Mouse (Mus musculus): ENCODE measurements around the gene 2210016L21Rik.

2210016L21Rik gene

GRCm38 (mm10) chr5:114942766-114943130 is 790 bp downstream of the 2210016L21Rik start:
- no peak for DNase-seq (ENCODE audit: low read depth)

- no peak for DNase-seq (ENCODE audit: low read depth)
These were observed 3.1 kb downstream of the 2210016L21Rik start for GRCm38 (mm10) chr5:114945072-114945471.

- DNase-seq (ENCODE audit: low read depth): no peak
These were observed 6.9 kb downstream of the 2210016L21Rik start for GRCm38 (mm10) chr5:114948891-114949290.

- no peak for DNase-seq (ENCODE audit: low read depth)
These were observed 7.4 kb downstream of the 2210016L21Rik start for GRCm38 (mm10) chr5:114949316-114949715.

GRCm38 (mm10) chr5:114949812-114950211 is 7.9 kb downstream of the 2210016L21Rik start:
- no peak for DNase-seq (ENCODE audit: low read depth)

GRCm38 (mm10) chr5:114950669-114951068 is 8.7 kb downstream of the 2210016L21Rik start:
- no peak for DNase-seq (ENCODE audit: low read depth)

- DNase-seq (ENCODE audit: low read depth): no peak
These were observed 9.4 kb downstream of the 2210016L21Rik start for GRCm38 (mm10) chr5:114951279-114951880.

- DNase-seq (ENCODE audit: low read depth): no peak
These were observed 11.4 kb downstream of the 2210016L21Rik start for GRCm38 (mm10) chr5:114953326-114953725.

- DNase-seq (ENCODE audit: low read depth): no peak
These were observed 16.1 kb downstream of the 2210016L21Rik start for GRCm38 (mm10) chr5:114958069-114958468.

GRCm38 (mm10) chr5:114961590-114962360 is 19.8 kb downstream of the 2210016L21Rik start:
- no peak for DNase-seq (ENCODE audit: low read depth)

- no peak for DNase-seq (ENCODE audit: low read depth)
These were observed 22.5 kb downstream of the 2210016L21Rik start for GRCm38 (mm10) chr5:114964315-114964966.

- peak; percentile 42 for DNase-seq (ENCODE audit: low read depth)
These were observed 23.3 kb downstream of the 2210016L21Rik start for GRCm38 (mm10) chr5:114964967-114965898.

GRCm38 (mm10) chr5:114967523-114968268 is 25.7 kb downstream of the 2210016L21Rik start:
- DNase-seq (ENCODE audit: low read depth): no peak

GRCm38 (mm10) chr5:114968651-114969050 is 26.7 kb downstream of the 2210016L21Rik start:
- DNase-seq (ENCODE audit: low read depth): no peak

GRCm38 (mm10) chr5:114969064-114969463 is 27.1 kb downstream of the 2210016L21Rik start:
- no peak for DNase-seq (ENCODE audit: low read depth)

GRCm38 (mm10) chr5:114969609-114970215 is 27.8 kb downstream of the 2210016L21Rik start:
- DNase-seq (ENCODE audit: low read depth): no peak

- no peak for DNase-seq (ENCODE audit: low read depth)
These were observed 28.9 kb downstream of the 2210016L21Rik start, which contains the start of gene Hnf1a for GRCm38 (mm10) chr5:114970824-114971227. Gene Hnf1a, minus strand, starts transcription at chr5:114971094.

- DNase-seq (ENCODE audit: low read depth): no peak
These were observed 30.2 kb downstream of the 2210016L21Rik start for GRCm38 (mm10) chr5:114972201-114972600.

GRCm38 (mm10) chr5:114973131-114973530 is 31.2 kb downstream of the 2210016L21Rik start:
- DNase-seq (ENCODE audit: low read depth): no peak

- DNase-seq (ENCODE audit: low read depth): no peak
These were observed 35.0 kb downstream of the 2210016L21Rik start for GRCm38 (mm10) chr5:114976935-114977334.

- DNase-seq (ENCODE audit: low read depth): no peak
These were observed 36.5 kb downstream of the 2210016L21Rik start for GRCm38 (mm10) chr5:114978473-114978872.

Measured in 416B (cell line).